Mouse (Mus musculus) hindbrain, postnatal 0 days (tissue): ENCODE results near the gene Dnmt3a. TPM values are rescaled to one million over a fixed set of nuclear protein-coding genes. Genes with fewer than 3 reads are reported as not detected.

Source experiments
- ATAC-seq: fragments of 200-750 bp; cut with Nextera tagmentation; 2 replicates; pipeline ENCODE4 v1.8.0; 2017; ENCODE audit warnings: mild to moderate bottlenecking, moderate TSS enrichment, moderate library complexity
- DNase-seq: peaks from one replicate; pipeline ENCODE4 v3.0.0-alpha.2; 2015; ENCODE audit warnings: low spot score
- H3K27ac ChIP-seq: fragments of 300-500 bp; sonication (generic); 2 replicates; pipeline ENCODE4 v1.5.1; 2014; ENCODE audit warnings: mild to moderate bottlenecking
- H3K27me3 ChIP-seq: fragments of 300-500 bp; sonication (generic); 2 replicates; pipeline ENCODE4 v1.6.1; 2014; ENCODE audit warnings: low read length, mixed read lengths; ENCODE audit not compliant: insufficient read depth
- H3K36me3 ChIP-seq: fragments of 300-500 bp; sonication (generic); 2 replicates; pipeline ENCODE4 v1.6.1; 2014; ENCODE audit warnings: low read length, mixed read lengths; ENCODE audit not compliant: insufficient read depth
- H3K4me1 ChIP-seq: fragments of 300-500 bp; sonication (generic); 2 replicates; pipeline ENCODE4 v1.6.1; 2014; ENCODE audit warnings: antibody characterized with exemption, low read length, mixed read lengths; ENCODE audit not compliant: insufficient read depth
- H3K4me2 ChIP-seq: fragments of 300-500 bp; sonication (generic); 2 replicates; pipeline ENCODE4 v1.6.1; 2014; ENCODE audit warnings: low read depth, mild to moderate bottlenecking, low read length, moderate library complexity, mixed read lengths
- H3K4me3 ChIP-seq: fragments of 300-500 bp; sonication (generic); 2 replicates; pipeline ENCODE4 v1.5.1; 2014; ENCODE audit warnings: low read length
- H3K9ac ChIP-seq: fragments of 300-500 bp; sonication (generic); replicated peaks from 2 replicates; pipeline ENCODE4 v1.6.1; 2014; ENCODE audit warnings: mild to moderate bottlenecking, low read length, moderate library complexity, mixed read lengths
- H3K9me3 ChIP-seq: fragments of 300-500 bp; sonication (generic); 2 replicates; pipeline ENCODE4 v1.6.1; 2016; ENCODE audit warnings: low read length, mixed read lengths
- CTCF ChIP-seq: IDR thresholded peaks from 2 replicates; pipeline ENCODE4 v1.5.1; 2016; ENCODE audit warnings: antibody characterized with exemption, control low read depth, low read depth
- WGBS: fragments of 180-500 bp; shearing (Covaris S2); extraction: QIAGEN DNeasy Blood & Tissue Kit; methylation state at CpG from one replicate; pipeline ENCODE4 v1.1.7; 2014; 5-methylcytosine and 5-hydroxymethylcytosine counted together
- polyA plus RNA-seq: library from polyadenylated mRNA; unstranded; fragments of >200 nt; fragmentation: Nextera tagmentation; extraction: Ambion mirVana; gene quantifications from 2 replicates; pipeline ENCODE4 v1.2.1, GENCODE M21; 2015
- total RNA-seq: library from RNA; depleted of rRNA; stranded (reverse); fragments of >200 nt; gene quantifications from 2 replicates; pipeline ENCODE4 v1.2.3, GENCODE M21; 2014

Gene Dnmt3a
- total and polyA plus RNA-seq, 2 experiments from 2014 or later: 81.8 to 134 TPM

GRCm38 (mm10) chr12:3777682-3778081, 28.1 kb upstream of the Dnmt3a start:
- DNase-seq (no peak), ATAC-seq (no peak)
- H3K9ac ChIP-seq: no peak overlapping the region
- no peaks in the 10 kb centered on the region for H3K27me3 ChIP-seq
- peaks cover 24% of the 10 kb centered on the region for H3K4me1 ChIP-seq
- TF ChIP-seq CTCF: no peak
- no peak overlapping the region for H3K27ac ChIP-seq
- no peaks in the 10 kb centered on the region; the same call in 1 of the 2 replicates for H3K36me3 ChIP-seq
- no peaks in the 10 kb centered on the region for H3K9me3 ChIP-seq
- WGBS: 93% methylated on average over 5 of the region's 5 CpGs
- H3K4me3 ChIP-seq: no peak overlapping the region
- no peak overlapping the region for H3K4me2 ChIP-seq

DNA sequence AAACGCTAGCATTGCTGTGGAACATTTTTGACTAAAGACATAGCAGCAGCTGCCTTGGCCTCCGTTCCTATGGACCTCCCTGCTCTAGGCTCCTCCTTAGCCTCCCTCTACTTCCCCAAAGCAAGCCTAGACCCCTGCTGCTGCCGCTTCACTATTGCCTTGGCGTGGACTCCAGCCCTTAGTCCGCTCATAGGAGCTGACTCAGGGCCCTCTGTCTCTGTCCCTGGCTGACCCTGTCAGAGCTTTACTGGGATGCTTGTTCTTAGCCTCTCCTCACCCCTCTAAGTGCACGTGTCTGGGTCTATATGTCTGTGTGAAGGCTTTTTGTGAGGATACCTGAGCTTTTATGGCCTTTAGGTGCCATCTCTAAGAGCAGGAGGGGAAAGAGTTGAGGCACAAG, 27.5 kb upstream of the Dnmt3a start:
- ATAC-seq: no peak
- Histone ChIP-seq H3K36me3 (no peaks in the 10 kb centered on the region; the same call in 1 of the 2 replicates), H3K4me2 (no peak overlapping the region), H3K9me3 (no peaks in the 10 kb centered on the region), H3K27ac (no peak overlapping the region), H3K4me1 (peaks cover 29% of the 10 kb centered on the region), H3K4me3 (no peak overlapping the region), H3K27me3 (no peaks in the 10 kb centered on the region), H3K9ac (no peak overlapping the region)
- DNase-seq: no peak
- no peak for TF ChIP-seq CTCF
- 85% methylated on average over 6 of the region's 6 CpGs for WGBS

DNA sequence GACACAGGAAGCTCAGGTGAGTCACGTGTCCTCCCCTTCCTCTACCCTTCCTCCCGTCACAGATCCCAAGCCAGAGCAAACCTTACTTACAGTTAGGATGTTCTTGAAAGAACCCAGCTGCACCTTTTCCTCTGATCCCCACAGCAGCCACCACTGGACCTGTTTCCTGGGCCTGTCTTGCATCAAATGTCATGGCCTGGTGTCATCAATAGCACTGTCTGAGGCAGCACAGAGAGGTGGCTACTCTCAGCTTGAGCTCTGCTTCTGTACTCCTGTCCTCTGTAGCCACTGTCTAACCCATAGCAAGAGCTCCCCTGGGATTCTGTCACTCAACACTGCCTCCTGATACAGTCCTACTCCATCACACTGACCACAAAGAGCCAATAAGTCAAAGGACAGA, 26.2 kb upstream of the Dnmt3a start:
- Histone ChIP-seq H3K4me3 (no peak overlapping the region), H3K27me3 (no peaks in the 10 kb centered on the region), H3K9me3 (no peaks in the 10 kb centered on the region), H3K4me2 (no peak overlapping the region), H3K36me3 (no peaks in the 10 kb centered on the region; the same call in 1 of the 2 replicates), H3K4me1 (peaks cover 42% of the 10 kb centered on the region), H3K9ac (no peak overlapping the region), H3K27ac (no peak overlapping the region)
- TF ChIP-seq CTCF: no peak
- WGBS: 84% methylated on average over 2 of the region's 2 CpGs
- no peak for ATAC-seq
- DNase-seq: no peak

DNA sequence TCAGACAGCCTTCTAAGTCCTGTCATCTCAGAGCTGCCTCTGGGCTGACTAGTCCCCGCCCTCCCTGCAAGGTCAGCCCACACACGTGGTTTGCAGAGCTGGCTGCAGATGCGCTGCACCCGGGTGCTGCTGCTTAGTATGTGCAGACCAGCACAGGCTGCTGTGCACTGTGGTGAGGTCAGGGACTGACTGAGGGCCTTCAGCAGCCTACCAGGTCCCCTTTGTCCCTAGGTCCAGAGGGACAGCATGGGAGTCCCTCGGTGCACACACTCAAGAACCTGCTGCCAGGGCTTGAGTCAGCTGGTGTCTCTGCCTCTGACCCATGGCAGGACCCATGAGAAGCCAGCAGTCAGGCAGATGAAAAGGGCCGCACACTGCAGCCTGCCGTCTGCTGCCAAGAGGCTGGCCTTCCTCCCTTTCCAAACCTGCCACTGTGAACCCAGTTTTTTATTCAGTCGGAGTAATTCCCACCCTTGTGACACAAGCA, 25.4 kb upstream of the Dnmt3a start:
- no peak for TF ChIP-seq CTCF
- Histone ChIP-seq H3K27ac (peak overlapping the region; percentile 87), H3K27me3 (no peaks in the 10 kb centered on the region), H3K4me1 (peaks cover 46% of the 10 kb centered on the region), H3K9me3 (no peaks in the 10 kb centered on the region), H3K4me3 (no peak overlapping the region), H3K9ac (no peak overlapping the region), H3K4me2 (no peak overlapping the region), H3K36me3 (no peaks in the 10 kb centered on the region; the same call in 1 of the 2 replicates)
- ATAC-seq (peak; percentile 74), DNase-seq (peak; percentile 72)
- WGBS: 6% methylated on average over 8 of the region's 8 CpGs

GRCm38 (mm10) chr12:3780931-3781471, 24.8 kb upstream of the Dnmt3a start:
- Histone ChIP-seq H3K4me1 (peaks cover 46% of the 10 kb centered on the region), H3K9ac (peak overlapping the region; percentile 5; the same call in 1 of the 2 replicates), H3K4me2 (0 out of 2 replicates have a peak overlapping the region, but pooled peaks have one; percentile 3), H3K9me3 (no peaks in the 10 kb centered on the region), H3K36me3 (no peaks in the 10 kb centered on the region; the same call in 1 of the 2 replicates), H3K27ac (peak overlapping the region; percentile 87), H3K27me3 (no peaks in the 10 kb centered on the region), H3K4me3 (no peak overlapping the region)
- WGBS: 19% methylated on average over 7 of the region's 7 CpGs
- peak; percentile 40 for DNase-seq
- no peak for TF ChIP-seq CTCF
- ATAC-seq: peak; percentile 44

GRCm38 (mm10) chr12:3781482-3781881, 24.3 kb upstream of the Dnmt3a start:
- no peaks in the 10 kb centered on the region for H3K36me3 ChIP-seq
- peak overlapping the region; percentile 87 for H3K27ac ChIP-seq
- ATAC-seq (peak; percentile 69), DNase-seq (peak; percentile 83)
- no peaks in the 10 kb centered on the region for H3K27me3 ChIP-seq
- H3K4me3 ChIP-seq: no peak overlapping the region
- H3K9me3 ChIP-seq: no peaks in the 10 kb centered on the region
- peaks cover 46% of the 10 kb centered on the region for H3K4me1 ChIP-seq
- 18% methylated on average over 8 of the region's 8 CpGs for WGBS
- TF ChIP-seq CTCF: peak; percentile 94
- H3K4me2 ChIP-seq: no peak overlapping the region
- peak overlapping the region; percentile 5; the same call in 1 of the 2 replicates for H3K9ac ChIP-seq

- ATAC-seq: no peak
- DNase-seq: peak; percentile 76
- H3K9ac ChIP-seq: peak overlapping the region; percentile 24; the same call in 1 of the 2 replicates
- H3K36me3 ChIP-seq: no peaks in the 10 kb centered on the region
- peak overlapping the region; percentile 77 for H3K27ac ChIP-seq
- peaks cover 52% of the 10 kb centered on the region for H3K4me1 ChIP-seq
- no peak for TF ChIP-seq CTCF
- no peak overlapping the region for H3K4me2 ChIP-seq
- H3K27me3 ChIP-seq: no peaks in the 10 kb centered on the region
- no peaks in the 10 kb centered on the region for H3K9me3 ChIP-seq
- no peak overlapping the region for H3K4me3 ChIP-seq
- WGBS: 22% methylated on average over 3 of the region's 3 CpGs
Observed at GRCm38 (mm10) chr12:3783196-3783825, 22.5 kb upstream of the Dnmt3a start.
